Mouse (Mus musculus): Measurements from ENCODE around the gene Plxna1.

DNA sequence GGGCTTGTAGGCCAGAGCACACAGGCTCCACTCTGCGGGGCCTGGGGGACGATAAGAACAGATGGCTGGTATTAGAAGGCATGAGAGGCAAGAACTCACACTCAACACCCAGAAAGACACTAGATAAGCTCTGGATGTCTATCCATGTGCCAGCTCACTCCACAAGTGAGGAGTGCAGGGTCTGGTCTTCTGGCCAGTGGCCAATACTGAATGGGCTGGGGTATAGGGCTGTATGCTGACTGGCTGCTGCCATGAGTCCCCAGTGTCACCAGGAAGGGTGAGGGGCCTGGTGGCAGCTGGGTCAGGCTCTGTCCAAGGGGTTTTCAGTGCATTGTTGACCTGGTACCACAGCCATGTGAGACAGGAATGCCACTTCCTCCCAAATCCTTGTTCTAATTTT, 22.3 kb upstream of the Plxna1 start:
- no peak for TF ChIP-seq CTCF (IDR thresholded peaks at IDR 0.05; ENCODE audit: control insufficient read depth, insufficient read depth, insufficient replicate concordance, low read depth, low read length)
- TF ChIP-seq POLR2A (IDR thresholded peaks at IDR 0.05; ENCODE audit: control insufficient read depth, low read depth, low read length): no peak
